27 mouse cellular contexts compared by ENCODE assay signal in genomic region chr2:109681071-109681470, GRCm38 (mm10). TPM values are rescaled to one million over a fixed set of nuclear protein-coding genes. Genes with fewer than 3 reads are reported as not detected.
"Had no signal": no experiment of that assay in that cellular context is flagged by ENCODE, and none has a peak within 500 bp of the region (broad histone marks: within the 10 kb centered on the region; RNA-seq: fewer than 3 reads in every experiment).

No protein-coding gene starts in this region.

- H3K4me2 ChIP-seq: heart, embryonic 11.5 days; heart, embryonic 13.5 days; heart, embryonic 15.5 days; hindbrain, embryonic 13.5 days; hindbrain, embryonic 15.5 days; kidney, embryonic 15.5 days; limb, embryonic 13.5 days; limb, embryonic 15.5 days; liver, embryonic 12.5 days had no signal

- DNase-seq: gastrocnemius, adult 2 months; gastrocnemius, postnatal 14 days; gastrocnemius, postnatal 36 days; heart, adult 11 months; heart, adult 2 months; heart, postnatal 14 days; heart, postnatal 36 days; kidney, adult 11 months; kidney, adult 2 months; kidney, adult 9 months; kidney, postnatal 14 days; kidney, postnatal 36 days; left cerebral cortex, postnatal 4 days had no signal

- H3K4me3 ChIP-seq: gastrocnemius, adult 2 months; heart, adult 2 months; heart, embryonic 13.5 days; heart, embryonic 15.5 days; hindbrain, embryonic 13.5 days; hindbrain, embryonic 15.5 days; kidney, embryonic 15.5 days; layer of hippocampus, adult 2 months; limb, embryonic 13.5 days; limb, embryonic 15.5 days; liver, embryonic 12.5 days had no signal

- H3K27ac ChIP-seq: gastrocnemius, adult 2 months; heart, adult 2 months; heart, embryonic 13.5 days; heart, embryonic 15.5 days; hindbrain, embryonic 13.5 days; hindbrain, embryonic 15.5 days; hindbrain, postnatal 0 days; kidney, embryonic 15.5 days; kidney, postnatal 0 days; layer of hippocampus, adult 2 months; limb, embryonic 13.5 days; limb, embryonic 15.5 days; liver, embryonic 12.5 days; liver, embryonic 14.5 days had no signal

- H3K36me3 ChIP-seq: heart, embryonic 13.5 days; heart, embryonic 15.5 days; hindbrain, embryonic 13.5 days; hindbrain, embryonic 15.5 days; kidney, embryonic 15.5 days; limb, embryonic 13.5 days; limb, embryonic 15.5 days; liver, embryonic 12.5 days had no signal

RNA-seq across cellular contexts. Expression of gene Bdnf, which starts 6.6 kb away (rescaled TPM):
- total RNA-seq: hematopoietic stem cell, adult 5-6 weeks had no signal
